Mouse (Mus musculus) CD4-positive, CD25-positive, alpha-beta regulatory T cell (primary cell): ENCODE results near the gene Bsnd. TPM values are rescaled to one million over a fixed set of nuclear protein-coding genes. Genes with fewer than 3 reads are reported as not detected.

Source experiments
- polyA plus RNA-seq: library from polyadenylated mRNA; unstranded; fragments of 100-300 nt; shearing (Covaris generic); gene quantifications from one replicate; pipeline ENCODE4 v1.2.1, GENCODE M21; 2017

Bsnd gene
- not detected for polyA plus RNA-seq

GRCm38 (mm10) chr4:106492116-106492515 lies at the start of gene Bsnd:
TSS of gene Bsnd (minus strand) at chr4:106492283.

Other genes starting within 250 kb of the Bsnd start
- 30.0 TPM for gene Usp24, start 176.1 kb downstream of the Bsnd start, polyA plus RNA-seq
- gene Pcsk9, start 28.0 kb downstream of the Bsnd start, polyA plus RNA-seq = not detected
- 3.8 TPM for gene Dhcr24, start 68.8 kb upstream of the Bsnd start, polyA plus RNA-seq
- 0.11 TPM for gene Lexm, start 125.0 kb upstream of the Bsnd start, polyA plus RNA-seq
- gene Ttc22, start 130.1 kb upstream of the Bsnd start, polyA plus RNA-seq = not detected
- gene Pars2, start 158.8 kb upstream of the Bsnd start, polyA plus RNA-seq = 13.8 TPM
- 76.9 TPM for gene Ttc4, start 186.7 kb upstream of the Bsnd start, polyA plus RNA-seq
- not detected for gene Mroh7, start 238.6 kb upstream of the Bsnd start, polyA plus RNA-seq
- gene Fam151a, start 241.6 kb upstream of the Bsnd start, polyA plus RNA-seq = not detected